Mouse (Mus musculus) G1E (cell line): ENCODE data around the gene Fcrl6. TPM values are rescaled to one million over a fixed set of nuclear protein-coding genes. Genes with fewer than 3 reads are reported as not detected.

Experiments
- ATAC-seq: 2 replicates; pipeline ENCODE4 v1.8.0; 2016; ENCODE audit warnings: mild to moderate bottlenecking; ENCODE audit not compliant: insufficient number of reproducible peaks, poor library complexity, low FRiP score, severe bottlenecking; ENCODE audit errors: extremely low read depth
- DNase-seq: peaks from one replicate; pipeline ENCODE4 v3.0.0; 2012; ENCODE audit warnings: low spot score
- H3K27me3 ChIP-seq: 2 replicates; pipeline ENCODE4 v1.6.1; 2012; ENCODE audit warnings: mild to moderate bottlenecking, low read length, inconsistent platforms; ENCODE audit not compliant: insufficient read depth
- H3K36me3 ChIP-seq: replicated peaks from 2 replicates; pipeline ENCODE3; 2012; ENCODE audit warnings: mild to moderate bottlenecking, inconsistent platforms
- H3K4me1 ChIP-seq: 2 replicates; pipeline ENCODE4 v1.6.1; 2012; ENCODE audit warnings: low read depth, low read length, inconsistent platforms, mixed read lengths; ENCODE audit not compliant: insufficient read depth
- H3K4me3 ChIP-seq: 2 replicates; pipeline ENCODE4 v1.5.1; 2012; ENCODE audit warnings: low read depth, mild to moderate bottlenecking, inconsistent platforms, low read length, moderate library complexity, mixed read lengths
- H3K9me3 ChIP-seq: replicated peaks from 2 replicates; pipeline ENCODE4 v1.6.1; 2012; ENCODE audit warnings: inconsistent platforms
- CTCF ChIP-seq: IDR thresholded peaks from 2 replicates; pipeline ENCODE4 v1.5.1; 2012; ENCODE audit warnings: low read depth, low read length, inconsistent platforms, mixed read lengths
- GATA1 ChIP-seq: IDR thresholded peaks from 2 replicates; pipeline ENCODE4 v1.6.1; 2012; ENCODE audit warnings: borderline replicate concordance, low read length, inconsistent platforms, mixed read lengths
- GATA2 ChIP-seq: IDR thresholded peaks from 2 replicates; pipeline ENCODE4 v1.6.1; 2012; ENCODE audit warnings: low read depth, low read length, inconsistent platforms, borderline replicate concordance
- POLR2AphosphoS5 ChIP-seq: IDR thresholded peaks from 2 replicates; pipeline ENCODE4 v1.6.1; 2012; ENCODE audit warnings: low read depth, low read length, inconsistent platforms; ENCODE audit not compliant: insufficient replicate concordance
- TAL1 ChIP-seq: conservative IDR thresholded peaks from 2 replicates; pipeline ENCODE4 v1.6.1; 2012; ENCODE audit warnings: low read depth, low read length, inconsistent platforms, mixed read lengths
- polyA plus RNA-seq: library from polyadenylated mRNA; stranded (reverse); fragments of >175 nt; gene quantifications from 2 replicates; pipeline ENCODE4 v1.2.3, GENCODE M21; 2012
- total RNA-seq, 2 experiments: library from RNA; stranded (forward) in 1 of 2; stranded (reverse) in 1 of 2; fragments of 200-1000 nt in 1 of 2; fragments of >200 nt in 1 of 2; fragmentation: Nextera tagmentation in 1 of 2; gene quantifications; 2 replicates each; pipeline ENCODE4 v1.2.3; 2014 to 2017

Fcrl6 gene
- total and polyA plus RNA-seq, 3 experiments: not detected

- ATAC-seq (no peak), DNase-seq (no peak)
- Histone ChIP-seq H3K9me3 (peaks cover 31% of the 10 kb centered on the region), H3K36me3 (no peaks in the 10 kb centered on the region), H3K4me1 (no peaks in the 10 kb centered on the region), H3K4me3 (no peak overlapping the region), H3K27me3 (no peaks in the 10 kb centered on the region)
- TF ChIP-seq TAL1 (no peak), CTCF (no peak)
These were observed 22.2 kb downstream of the Fcrl6 start for GRCm38 (mm10) chr1:172580116-172580515.

- TF ChIP-seq GATA2 (no peak), POLR2AphosphoS5 (no peak), CTCF (no peak), GATA1 (no peak), TAL1 (no peak)
- Histone ChIP-seq H3K27me3 (no peaks in the 10 kb centered on the region), H3K4me3 (no peak overlapping the region), H3K9me3 (peaks cover 22% of the 10 kb centered on the region), H3K36me3 (no peaks in the 10 kb centered on the region), H3K4me1 (no peaks in the 10 kb centered on the region)
- no peak for DNase-seq
- ATAC-seq: no peak
These were observed 34.6 kb downstream of the Fcrl6 start for GRCm38 (mm10) chr1:172567758-172568157.

- H3K27me3 ChIP-seq: no peaks in the 10 kb centered on the region
- TF ChIP-seq CTCF: no peak
- no peak for TF ChIP-seq TAL1
- TF ChIP-seq GATA2: no peak
- no peak for TF ChIP-seq POLR2AphosphoS5
- TF ChIP-seq GATA1: no peak
- H3K4me3 ChIP-seq: no peak overlapping the region
- H3K36me3 ChIP-seq: no peaks in the 10 kb centered on the region
- ATAC-seq (no peak), DNase-seq (no peak)
- H3K9me3 ChIP-seq: peaks cover 26% of the 10 kb centered on the region
- H3K4me1 ChIP-seq: no peaks in the 10 kb centered on the region
These were observed 36.2 kb downstream of the Fcrl6 start for GRCm38 (mm10) chr1:172566131-172566530.

GRCm38 (mm10) chr1:172563465-172563828 lies 38.9 kb downstream of the Fcrl6 start:
- Histone ChIP-seq H3K27me3 (no peaks in the 10 kb centered on the region), H3K4me3 (no peak overlapping the region)
- no peak for ATAC-seq

GRCm38 (mm10) chr1:172562641-172563464 lies 39.5 kb downstream of the Fcrl6 start:
- H3K4me1 ChIP-seq: no peaks in the 10 kb centered on the region
- H3K36me3 ChIP-seq: no peaks in the 10 kb centered on the region
- H3K27me3 ChIP-seq: no peaks in the 10 kb centered on the region
- DNase-seq (no peak), ATAC-seq (no peak)
- TF ChIP-seq POLR2AphosphoS5 (no peak), GATA2 (no peak), CTCF (no peak), GATA1 (no peak), TAL1 (no peak)
- H3K4me3 ChIP-seq: no peak overlapping the region; the same call in 1 of the 2 replicates
- H3K9me3 ChIP-seq: peaks cover 34% of the 10 kb centered on the region

More at GRCm38 (mm10) chr1:172563465-172563828, 38.9 kb downstream of the Fcrl6 start:
- TF ChIP-seq GATA2: no peak
- no peak for TF ChIP-seq CTCF
- TF ChIP-seq GATA1: no peak
- no peak for TF ChIP-seq TAL1
- TF ChIP-seq POLR2AphosphoS5: no peak
- H3K4me1 ChIP-seq: no peaks in the 10 kb centered on the region
- no peak for DNase-seq
- H3K9me3 ChIP-seq: peaks cover 34% of the 10 kb centered on the region
- H3K36me3 ChIP-seq: no peaks in the 10 kb centered on the region

GRCm38 (mm10) chr1:172555638-172556037 lies 46.7 kb downstream of the Fcrl6 start, which contains the start of gene Vsig8:
Gene Vsig8 (plus strand): TSS chr1:172555938.
- H3K4me3 ChIP-seq: no peak within 1 kb of the TSS
- peaks cover 26% of the 10 kb centered on the region for H3K9me3 ChIP-seq
- no peaks in the 10 kb centered on the region for H3K36me3 ChIP-seq
- no peaks in the 10 kb centered on the region for H3K4me1 ChIP-seq
- no peak for DNase-seq
- H3K27me3 ChIP-seq: no peaks in the 10 kb centered on the region
- TF ChIP-seq GATA2 (no peak), GATA1 (no peak), TAL1 (no peak), POLR2AphosphoS5 (no peak), CTCF (no peak)
- no peak for ATAC-seq
